Mouse (Mus musculus) Patski (cell line): Measurements from ENCODE around the gene Ssbp2. TPM values are rescaled to one million over a fixed set of nuclear protein-coding genes. Genes with fewer than 3 reads are reported as not detected.

Experiments
- ATAC-seq: fragments of 100-300 bp; one replicate; pipeline ENCODE4 v1.8.0; 2021
- CTCF ChIA-PET: fragments of 350-600 bp; sonication (Branson Sonifier 250); formaldehyde crosslinking; loops from one replicate; lab custom pipeline; 2022; ENCODE audit warnings: inconsistent platforms; lab: Charles Lee
- POLR2A ChIA-PET: fragments of 350-600 bp; sonication (Branson Sonifier 250); formaldehyde crosslinking; loops from one replicate; lab custom pipeline; 2022; ENCODE audit warnings: antibody characterized with exemption, inconsistent platforms; lab: Charles Lee
- DNase-seq: peaks from one replicate; pipeline ENCODE4 v3.0.0-alpha.2; 2011; ENCODE audit warnings: low read depth, low spot score
- H3K27me3 ChIP-seq: fragments of 371-371 bp; one replicate; pipeline ENCODE4 v1.5.1; 2021
- CTCF ChIP-seq: fragments of 100-300 bp; IDR thresholded peaks from one replicate; pipeline ENCODE4 v1.5.1; 2021
- in situ Hi-C: fragments of 300-500 bp; cut with MboI; formaldehyde crosslinking; loops from 3 replicates; pipeline ENCODE4 v1.11.1; 2018; ENCODE audit warnings: low pct_unique_long_range_greater_than_20kb, mixed read lengths
- polyA plus RNA-seq: library from polyadenylated mRNA; unstranded; gene quantifications from one replicate; pipeline ENCODE4 v1.2.3, GENCODE M21; 2021

The Ssbp2 gene
- polyA plus RNA-seq, 1 experiment from 2014 or later, result 91.1 TPM

DNA sequence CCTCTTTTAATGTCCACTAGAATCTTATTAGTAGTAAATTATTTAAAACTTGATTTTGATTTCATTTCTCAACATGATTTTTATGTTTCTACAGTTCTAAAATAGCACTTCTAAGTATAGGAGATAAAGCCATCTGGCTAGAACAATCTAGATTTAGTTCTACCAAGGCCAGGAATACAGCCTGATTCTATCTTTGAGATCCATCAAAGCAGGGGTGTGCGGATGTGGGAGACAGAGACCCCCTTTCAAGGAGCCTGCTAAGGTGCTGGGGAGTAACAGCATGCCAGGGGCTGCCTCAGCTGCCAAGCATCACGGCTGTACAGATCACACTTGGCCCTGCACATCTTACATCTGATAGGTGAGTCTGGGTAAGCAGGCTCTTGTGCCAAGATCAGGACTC lies 13.4 kb upstream of the Ssbp2 start:
- ChIA-PET CTCF (interaction anchor here (1.9 kb wide), 1 partner anchor 11 kb away, joined by 6 read pairs; no protein-coding TSS in a partner anchor), POLR2A (no interaction called here)
- in situ Hi-C loops, result no loop called here
- DNase-seq, result no peak
- H3K27me3 ChIP-seq, result no peaks in the 10 kb centered on the region
- ATAC-seq, result no peak
- TF ChIP-seq CTCF, result no peak

DNA sequence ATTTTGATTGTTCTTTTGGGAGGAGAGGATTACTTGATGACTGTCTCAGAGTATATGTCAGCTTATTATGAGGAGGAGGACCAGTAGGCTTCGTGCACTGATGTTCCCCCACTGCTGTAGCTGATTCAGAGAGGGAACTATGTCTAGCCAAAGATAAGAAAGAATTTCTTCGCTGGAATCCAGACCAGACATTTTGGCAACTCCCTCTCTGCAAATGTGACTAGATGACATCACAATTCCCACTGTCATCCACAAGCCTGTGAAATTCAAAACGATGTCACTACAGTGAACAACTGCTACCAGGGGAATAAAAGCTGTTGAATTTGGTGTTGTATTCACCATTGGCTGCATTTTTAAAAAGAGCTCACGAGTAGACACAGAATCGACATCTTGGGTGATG lies 11.1 kb upstream of the Ssbp2 start:
- no peaks in the 10 kb centered on the region for H3K27me3 ChIP-seq
- TF ChIP-seq CTCF, result no peak
- ChIA-PET POLR2A (no interaction called here), CTCF (interaction anchor here (1.9 kb wide), 1 partner anchor 9 kb away, joined by 4 read pairs; no protein-coding TSS in a partner anchor)
- DNase-seq (no peak), ATAC-seq (no peak)
- in situ Hi-C loops, result no loop called here

GRCm38 (mm10) chr13:91451405-91452166 lies 8.5 kb upstream of the Ssbp2 start:
- DNase-seq (no peak), ATAC-seq (no peak)
- no peaks in the 10 kb centered on the region for H3K27me3 ChIP-seq
- CTCF ChIA-PET, result no interaction called here
- in situ Hi-C loops, result loop anchor here (5.0 to 10.0 kb wide), 3 partner anchors 79 to 487 kb away; no protein-coding TSS in a partner anchor
- POLR2A ChIA-PET, result interaction anchor here (0.6 kb wide), 1 partner anchor 84 kb away, joined by 4 read pairs; no protein-coding TSS in a partner anchor
- no peak for TF ChIP-seq CTCF

DNA sequence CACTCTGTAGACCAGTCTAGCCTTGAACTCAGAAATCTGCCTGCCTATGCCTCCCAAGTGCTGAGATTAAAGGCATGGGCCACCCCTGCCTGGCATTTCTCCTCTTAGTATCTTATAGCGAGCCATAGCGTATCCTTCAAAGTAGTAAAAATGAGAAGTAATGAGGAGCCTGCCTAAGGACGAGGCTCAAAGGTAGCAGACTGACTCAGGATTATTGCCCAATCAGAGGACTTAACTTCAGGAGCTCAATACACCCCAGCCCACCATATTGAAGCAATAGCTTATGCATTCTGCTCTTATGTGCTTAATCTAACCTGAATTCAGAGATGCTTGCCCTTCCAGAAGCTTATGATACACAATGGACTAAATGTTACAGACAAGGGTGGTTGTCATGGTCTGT lies 7.8 kb upstream of the Ssbp2 start:
- no peak for DNase-seq
- no peak for TF ChIP-seq CTCF
- in situ Hi-C loops, result loop anchor here (5.0 to 10.0 kb wide), 3 partner anchors 80 to 487 kb away; no protein-coding TSS in a partner anchor
- no peaks in the 10 kb centered on the region for H3K27me3 ChIP-seq
- ATAC-seq, result no peak
- CTCF ChIA-PET, result interaction anchor here (0.9 kb wide), 1 partner anchor 25 kb away, joined by 3 read pairs; no protein-coding TSS in a partner anchor
- POLR2A ChIA-PET, result no interaction called here

DNA sequence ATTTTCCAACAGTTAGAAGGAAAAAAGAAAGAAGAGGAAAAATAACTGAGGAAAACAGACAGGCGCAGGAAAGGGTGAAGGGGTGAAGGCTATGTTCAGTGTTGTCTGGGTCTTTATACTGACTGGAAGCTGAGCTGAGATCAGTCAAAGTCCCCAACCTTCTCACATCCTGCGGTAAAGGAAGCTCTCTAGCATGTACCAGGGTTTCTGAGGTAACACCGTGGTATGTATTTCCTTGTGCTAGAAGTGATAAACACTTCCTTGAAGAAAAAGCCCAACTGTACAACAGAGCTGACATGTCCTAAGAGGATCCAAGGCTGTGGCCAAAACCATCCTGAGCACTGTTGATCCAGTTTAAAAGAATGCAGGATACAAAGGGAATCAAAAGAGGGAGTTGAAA lies 6.8 kb upstream of the Ssbp2 start:
- in situ Hi-C loops, result loop anchor here (5.0 to 10.0 kb wide), 3 partner anchors 81 to 488 kb away; no protein-coding TSS in a partner anchor

GRCm38 (mm10) chr13:91456041-91456440 lies 4.0 kb upstream of the Ssbp2 start:
- ATAC-seq (no peak), DNase-seq (no peak)
- in situ Hi-C loops, result loop anchor here (10.0 kb wide), 2 partner anchors 241 to 491 kb away; no protein-coding TSS in a partner anchor
- H3K27me3 ChIP-seq, result no peaks in the 10 kb centered on the region
- ChIA-PET CTCF (interaction anchor here (3.4 kb wide), 1 partner anchor 11 kb away, joined by 9 read pairs; no protein-coding TSS in a partner anchor), POLR2A (no interaction called here)
- TF ChIP-seq CTCF, result no peak

More for the DNA sequence above, 6.8 kb upstream of the Ssbp2 start:
- no peaks in the 10 kb centered on the region for H3K27me3 ChIP-seq
- DNase-seq (no peak), ATAC-seq (no peak)
- TF ChIP-seq CTCF, result no peak
- POLR2A ChIA-PET, result interaction anchor here (0.5 kb wide), 1 partner anchor 17 kb away, joined by 3 read pairs; no protein-coding TSS in a partner anchor
- CTCF ChIA-PET, result interaction anchor here (1.4 to 3.4 kb wide), 2 partner anchors 9 to 486 kb away, joined by 3 to 9 read pairs; no protein-coding TSS in a partner anchor

DNA sequence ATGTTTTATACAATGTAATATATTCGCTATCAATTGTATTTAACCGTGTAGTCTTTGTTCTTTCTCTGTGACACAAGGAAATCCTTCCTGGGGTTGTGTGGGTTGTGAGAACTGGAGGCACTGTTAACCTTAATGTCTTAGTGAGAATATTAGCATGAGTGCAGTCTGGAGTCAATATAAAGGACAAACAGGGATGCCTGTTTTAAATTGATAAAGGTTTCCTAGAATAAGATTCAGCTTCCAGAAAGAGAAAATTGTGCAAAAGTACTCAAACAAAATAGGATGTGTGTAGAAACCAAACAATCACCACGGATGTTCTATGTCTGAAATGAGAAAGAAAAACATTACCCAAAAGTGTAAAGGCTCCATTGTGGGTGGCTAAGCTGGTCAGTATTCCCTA lies 3.3 kb upstream of the Ssbp2 start:
- DNase-seq (no peak), ATAC-seq (no peak)
- in situ Hi-C loops, result loop anchor here (10.0 kb wide), 2 partner anchors 242 to 492 kb away; no protein-coding TSS in a partner anchor
- CTCF ChIA-PET, result no interaction called here
- no peaks in the 10 kb centered on the region for H3K27me3 ChIP-seq
- POLR2A ChIA-PET, result no interaction called here
- TF ChIP-seq CTCF, result no peak

DNA sequence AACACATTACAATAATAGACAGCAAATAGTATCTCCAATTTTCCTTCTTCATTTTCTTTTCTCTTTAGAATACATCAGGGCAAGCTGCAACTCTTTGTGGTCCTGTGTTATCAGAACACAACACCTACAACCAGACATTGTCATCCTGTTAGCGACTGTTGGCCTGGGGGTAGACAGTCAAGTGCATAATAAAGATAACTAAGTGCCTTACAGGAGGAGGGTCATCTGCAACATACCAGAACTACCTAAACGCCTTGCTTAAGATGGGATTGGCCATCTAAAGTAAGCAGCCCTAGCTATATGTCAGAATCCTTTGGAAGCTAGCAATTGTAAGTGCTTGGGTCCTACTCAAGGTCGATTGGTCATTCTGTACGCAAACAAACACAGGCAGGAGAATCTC lies 2.1 kb upstream of the Ssbp2 start:
- CTCF ChIA-PET, result interaction anchor here (1.0 kb wide), 1 partner anchor 10 kb away, joined by 3 read pairs; no protein-coding TSS in a partner anchor
- DNase-seq, result no peak
- TF ChIP-seq CTCF, result no peak
- no peak for ATAC-seq
- no peaks in the 10 kb centered on the region for H3K27me3 ChIP-seq
- in situ Hi-C loops, result loop anchor here (10.0 kb wide), 2 partner anchors 243 to 493 kb away; no protein-coding TSS in a partner anchor
- POLR2A ChIA-PET, result interaction anchor here (0.8 kb wide), 1 partner anchor 42 kb away, joined by 3 read pairs; no protein-coding TSS in a partner anchor

DNA sequence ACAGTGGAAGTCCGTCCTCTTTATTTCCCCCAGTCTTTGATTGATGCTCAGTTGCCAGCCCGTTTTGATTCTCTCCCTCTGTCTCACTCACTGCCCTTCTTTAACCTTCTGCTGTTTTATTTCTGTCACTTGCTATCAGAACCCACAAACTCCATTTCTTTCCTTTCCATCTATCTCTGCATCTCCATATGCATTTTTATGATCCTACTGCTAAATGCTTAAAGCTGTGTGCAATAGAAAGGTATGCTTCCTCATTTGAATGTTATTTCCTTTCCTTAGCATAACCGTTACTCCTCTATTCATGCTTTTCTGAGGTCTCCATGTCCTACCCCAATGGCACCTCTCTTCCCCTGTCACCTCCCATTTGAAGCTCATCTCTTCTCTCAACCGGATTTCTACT lies 594 bp upstream of the Ssbp2 start:
- TF ChIP-seq CTCF, result no peak
- DNase-seq (no peak), ATAC-seq (no peak)
- CTCF ChIA-PET, result interaction anchor here (1.0 kb wide), 1 partner anchor 63 kb away, joined by 3 read pairs; no protein-coding TSS in a partner anchor
- H3K27me3 ChIP-seq, result no peaks in the 10 kb centered on the region
- POLR2A ChIA-PET, result no interaction called here
- in situ Hi-C loops, result loop anchor here (10.0 kb wide), 2 partner anchors 245 to 495 kb away; no protein-coding TSS in a partner anchor

GRCm38 (mm10) chr13:91460621-91461284 lies 670 bp downstream of the Ssbp2 start:
- in situ Hi-C loops, result no loop called here
- no peak for TF ChIP-seq CTCF
- ChIA-PET POLR2A (interaction anchor here (1.4 kb wide), 1 partner anchor 420 kb away, joined by 5 read pairs; no protein-coding TSS in a partner anchor), CTCF (no interaction called here)
- ATAC-seq (peak; percentile 90), DNase-seq (peak; percentile 71)
- no peaks in the 10 kb centered on the region for H3K27me3 ChIP-seq
